Mouse (Mus musculus): ENCODE results near the gene Igsf8.

The Igsf8 gene

GRCm38 (mm10) chr1:172273386-172273785 lies 11.9 kb downstream of the Igsf8 start:
- in situ Hi-C loops (cut with MboI) = no loop called here

DNA sequence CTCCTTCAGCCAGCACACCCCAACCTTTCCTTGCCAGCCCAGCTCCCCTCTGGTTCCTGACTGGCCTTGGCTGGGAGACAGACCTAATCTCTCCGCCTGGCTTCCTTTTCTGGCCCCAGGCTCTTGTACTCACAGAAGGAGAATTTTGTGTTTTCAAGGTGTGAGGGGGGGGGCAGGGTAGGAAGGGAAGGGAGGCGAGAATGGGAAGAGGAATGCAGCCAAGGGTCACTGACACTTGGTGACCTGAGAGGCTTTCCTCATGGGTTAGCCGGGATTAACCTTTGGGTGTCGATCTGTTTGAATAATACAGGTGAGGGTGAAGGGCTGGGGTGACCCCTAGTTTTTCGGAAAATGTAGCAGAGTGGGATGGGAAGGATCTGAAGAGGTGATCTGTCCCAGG lies 12.7 kb downstream of the Igsf8 start:
- in situ Hi-C loops (cut with MboI) = no loop called here

GRCm38 (mm10) chr1:172274547-172274946 lies 13.1 kb downstream of the Igsf8 start:
- in situ Hi-C loops (cut with MboI) = no loop called here

- in situ Hi-C loops (cut with MboI) = no loop called here
These were observed 15.7 kb downstream of the Igsf8 start for GRCm38 (mm10) chr1:172277172-172277571.

DNA sequence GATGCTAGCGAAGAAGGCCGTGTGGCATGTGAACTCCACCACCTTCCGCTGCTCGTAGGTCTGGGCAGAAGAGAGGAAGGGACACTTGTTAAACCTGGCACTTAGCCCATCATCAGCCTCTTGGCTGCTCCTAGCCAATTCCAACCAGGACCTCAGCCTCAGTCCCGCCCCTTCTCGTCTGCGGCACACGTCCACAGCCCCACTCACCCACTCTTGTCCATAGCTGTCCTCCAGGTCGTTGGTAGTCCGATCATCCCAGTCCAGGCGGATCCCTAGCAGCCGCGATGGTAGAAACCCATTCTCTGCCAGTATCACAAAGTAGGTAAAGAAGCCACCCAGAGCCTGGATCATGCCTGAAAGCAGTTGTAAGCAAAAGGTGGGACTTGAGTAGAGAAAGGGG lies 16.9 kb downstream of the Igsf8 start:
- in situ Hi-C loops (cut with MboI) = no loop called here

GRCm38 (mm10) chr1:172279768-172280509 lies 18.5 kb downstream of the Igsf8 start:
- in situ Hi-C loops (cut with MboI) = no loop called here

GRCm38 (mm10) chr1:172281522-172282254 lies 20.2 kb downstream of the Igsf8 start:
- in situ Hi-C loops (cut with MboI) = no loop called here

DNA sequence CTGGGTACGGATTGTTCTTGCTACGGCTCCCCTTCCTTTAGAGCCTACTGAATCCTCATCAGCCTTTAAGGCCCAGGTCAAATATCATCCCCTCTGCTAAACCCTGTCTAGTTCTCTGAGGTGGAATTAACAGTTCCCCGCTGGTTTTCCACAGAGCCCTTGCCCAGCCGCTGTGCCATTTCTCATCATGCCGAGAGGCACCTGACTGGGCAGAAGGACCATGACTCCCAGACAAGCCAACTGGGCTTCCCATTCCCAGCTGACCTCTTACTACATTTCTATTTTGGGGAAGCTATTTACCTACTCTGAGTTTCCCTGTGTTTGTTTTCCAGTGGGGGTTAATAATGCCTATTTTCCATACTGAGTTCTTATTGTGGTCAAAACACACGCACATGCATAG lies 21.6 kb downstream of the Igsf8 start:
- in situ Hi-C loops (cut with MboI) = no loop called here

GRCm38 (mm10) chr1:172284221-172284620 lies 22.8 kb downstream of the Igsf8 start:
- in situ Hi-C loops (cut with MboI) = no loop called here

- in situ Hi-C loops (cut with MboI) = no loop called here
These were observed 25.3 kb downstream of the Igsf8 start for GRCm38 (mm10) chr1:172286740-172287139.

DNA sequence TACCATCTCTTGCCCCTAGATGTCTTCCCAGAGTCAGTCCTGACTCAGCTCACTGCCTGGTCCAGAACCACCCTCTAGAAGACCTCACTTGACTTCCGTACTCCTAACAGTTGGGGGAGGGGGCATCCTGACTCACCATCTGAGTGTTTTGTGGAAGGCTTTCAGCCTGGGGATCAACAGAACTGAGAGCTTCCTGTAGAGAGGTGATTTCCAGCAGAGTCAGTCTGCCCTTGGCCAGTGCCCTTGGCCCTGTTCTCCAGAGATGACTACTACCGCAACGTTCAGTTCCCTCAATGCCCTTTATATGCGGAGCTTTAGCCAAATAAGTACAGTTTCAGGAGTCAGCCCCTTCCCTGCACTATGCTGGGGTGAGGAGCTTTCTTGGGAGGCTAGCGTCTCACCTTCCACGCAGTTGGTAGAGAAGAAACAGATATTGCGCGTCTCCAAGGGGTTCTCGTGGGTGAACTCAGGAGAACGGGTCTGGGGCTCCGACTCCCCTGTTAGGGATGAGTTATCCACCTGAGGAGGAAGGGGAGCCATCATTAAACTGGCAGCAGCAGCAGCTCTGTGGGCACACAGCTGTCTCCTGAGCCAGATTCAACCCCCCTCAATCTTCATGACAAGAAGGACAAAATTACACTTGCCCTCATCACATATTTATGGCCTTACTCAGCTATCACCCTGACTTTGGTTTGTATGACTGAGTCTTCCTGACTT lies 27.6 kb downstream of the Igsf8 start:
- in situ Hi-C loops (cut with MboI) = no loop called here

DNA sequence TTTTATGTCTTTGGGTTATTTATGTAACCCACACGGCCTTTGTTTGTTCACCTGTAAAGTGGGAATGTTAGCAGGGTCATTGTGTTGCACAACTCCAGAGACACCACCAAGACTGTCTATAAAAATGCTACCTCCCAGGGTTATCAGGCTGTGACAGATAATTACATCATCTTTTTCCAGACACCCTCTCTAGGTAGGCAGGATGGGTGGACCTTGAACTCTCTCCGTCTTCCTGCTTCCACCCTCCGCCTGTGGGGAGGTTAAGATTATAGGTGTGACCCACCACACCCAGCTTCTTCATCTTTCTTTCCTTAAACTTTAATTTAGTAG lies 28.1 kb downstream of the Igsf8 start:
- in situ Hi-C loops (cut with MboI) = no loop called here

DNA sequence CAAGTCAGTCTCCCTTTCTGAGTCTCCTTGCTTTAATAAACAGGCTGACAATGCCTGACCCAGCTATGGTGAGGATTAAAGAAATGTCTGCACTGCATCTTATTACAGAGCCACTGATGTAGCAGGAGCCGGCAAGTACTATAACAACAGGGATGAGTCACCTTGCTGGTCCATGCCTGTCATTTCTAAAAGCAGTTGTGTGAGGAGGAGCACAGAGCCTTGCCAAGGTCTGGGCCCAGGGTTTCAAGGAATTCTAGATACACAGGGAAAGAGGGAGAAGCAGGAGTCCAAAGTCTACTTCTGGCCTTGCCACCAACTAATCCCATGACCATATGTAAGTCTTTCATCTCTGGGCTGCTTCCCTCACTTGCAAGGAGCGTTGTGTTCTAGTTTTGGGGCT lies 31.4 kb downstream of the Igsf8 start:
- in situ Hi-C loops (cut with MboI) = no loop called here

- in situ Hi-C loops (cut with MboI) = no loop called here
These were observed 32.0 kb downstream of the Igsf8 start for GRCm38 (mm10) chr1:172293449-172293848.

DNA sequence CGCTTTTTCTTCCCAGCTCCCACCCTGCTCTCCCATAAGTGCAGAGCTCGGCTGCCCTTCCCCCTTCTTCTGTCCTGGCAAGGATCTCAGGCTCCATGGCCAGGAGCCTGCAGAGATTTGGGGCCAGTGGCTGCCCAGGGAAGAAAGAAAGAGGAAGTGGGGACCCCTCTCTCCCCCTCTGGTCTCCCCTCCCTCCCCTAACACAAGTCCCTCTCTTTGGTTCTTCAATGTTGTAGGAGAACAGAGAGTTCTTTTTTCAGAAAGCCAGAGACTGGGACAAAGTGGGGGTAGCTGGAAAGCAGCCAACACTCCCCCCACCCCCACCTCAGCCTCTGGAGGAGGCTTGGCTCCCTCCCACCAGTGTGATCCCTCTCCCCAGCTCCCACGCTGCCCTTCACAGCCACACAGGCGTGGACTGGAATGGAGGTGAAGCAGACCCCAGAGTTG lies 34.3 kb downstream of the Igsf8 start:
- in situ Hi-C loops (cut with MboI) = no loop called here

DNA sequence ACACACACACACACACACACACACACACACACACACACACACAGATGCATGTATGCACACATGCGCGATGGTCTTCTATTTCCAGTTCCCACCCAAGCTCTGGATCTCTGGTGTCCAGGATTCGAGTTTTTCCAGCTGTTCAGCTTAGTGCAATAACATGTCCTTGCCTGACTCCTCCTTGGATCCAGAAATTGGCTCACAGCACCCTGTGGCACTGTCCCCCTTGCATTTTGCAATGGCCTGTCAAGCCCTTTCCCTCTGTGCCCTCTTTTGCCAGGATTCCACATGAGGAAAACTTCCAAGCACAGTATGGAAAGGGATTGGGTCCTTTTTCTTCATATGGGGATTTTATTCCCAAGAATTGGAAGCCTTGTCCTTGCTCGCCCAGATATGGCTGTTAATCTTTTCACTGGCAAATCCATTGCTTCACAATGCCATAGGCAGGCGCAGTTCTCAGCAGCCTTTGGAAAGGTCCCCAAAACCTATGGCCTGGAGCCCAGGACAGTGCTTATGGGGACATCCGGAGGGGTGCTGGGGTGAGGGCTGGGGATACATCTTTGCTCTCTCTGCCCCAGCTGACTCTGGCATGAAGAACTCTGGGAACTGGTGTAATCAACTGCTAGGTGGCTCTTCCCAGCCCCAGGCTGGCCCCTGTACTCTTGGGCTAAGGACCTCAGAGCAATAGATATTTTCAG lies 35.5 kb downstream of the Igsf8 start:
- in situ Hi-C loops (cut with MboI) = no loop called here

- in situ Hi-C loops (cut with MboI) = no loop called here
These were observed 36.4 kb downstream of the Igsf8 start, which contains the start of gene Atp1a2 for GRCm38 (mm10) chr1:172297611-172298537. Gene Atp1a2, minus strand, starts transcription at chr1:172298064.

DNA sequence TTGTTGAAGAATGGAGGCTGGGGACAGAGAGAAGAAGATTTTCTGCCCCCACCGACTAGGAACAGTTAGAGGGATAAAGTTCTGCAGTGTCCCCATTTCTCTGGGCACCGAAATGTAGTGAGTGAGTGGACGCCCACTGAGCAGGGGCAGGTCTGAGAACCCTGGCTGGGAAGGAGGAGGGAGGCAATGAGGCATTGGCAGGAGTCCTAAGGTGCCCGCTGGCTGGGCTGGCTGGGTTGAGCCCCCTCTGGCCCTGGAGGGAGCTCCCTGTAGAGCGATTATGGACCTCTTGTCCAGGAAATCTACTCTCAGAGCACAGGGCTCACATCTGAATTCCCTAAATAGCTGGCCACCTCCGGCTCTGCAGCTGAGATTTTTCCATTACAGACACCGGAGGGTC lies 38.1 kb downstream of the Igsf8 start:
- in situ Hi-C loops (cut with MboI) = no loop called here

GRCm38 (mm10) chr1:172300247-172300646 lies 38.8 kb downstream of the Igsf8 start:
- in situ Hi-C loops (cut with MboI) = no loop called here

DNA sequence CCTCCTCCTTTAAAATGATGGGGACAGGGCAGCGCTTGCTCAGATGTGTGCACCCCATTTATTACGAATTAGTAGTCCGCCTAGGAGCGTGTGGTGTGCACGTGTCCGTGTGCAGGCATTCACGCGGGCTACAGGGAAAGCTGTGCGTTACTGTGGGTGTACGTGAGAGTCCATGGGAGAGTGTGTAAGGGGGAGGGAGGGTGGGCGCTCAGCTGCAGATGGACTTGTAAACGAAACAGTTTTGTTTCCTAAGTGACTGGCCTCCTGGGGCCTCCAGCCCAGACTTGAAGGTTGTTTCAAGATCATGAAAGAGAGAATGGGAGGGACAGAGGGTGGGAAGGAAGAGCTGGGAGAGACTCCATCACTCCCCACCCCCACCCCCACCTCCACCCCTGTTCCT lies 39.7 kb downstream of the Igsf8 start:
- in situ Hi-C loops (cut with MboI) = no loop called here

DNA sequence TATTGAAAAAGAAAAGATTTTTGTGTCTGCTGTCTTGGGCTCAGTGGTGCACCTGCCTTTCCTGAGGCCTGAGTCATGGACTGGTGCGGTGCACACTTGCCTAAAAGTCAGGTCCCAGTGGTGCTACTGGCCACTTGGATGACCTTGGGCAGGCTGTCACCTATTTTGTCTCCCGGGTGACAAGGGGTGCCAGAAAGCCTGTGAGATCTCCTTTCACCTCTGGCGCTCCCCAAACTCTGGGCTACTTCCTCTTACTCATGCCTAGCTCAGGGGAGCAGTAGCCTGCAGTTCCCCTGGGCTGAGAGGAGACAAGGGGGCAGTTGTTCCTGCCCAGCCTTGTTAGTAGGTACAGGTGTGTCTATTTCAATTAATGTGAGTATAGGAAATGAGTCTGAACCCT lies 40.9 kb downstream of the Igsf8 start:
- in situ Hi-C loops (cut with MboI) = no loop called here

Data from mature B cell (primary cell).